Mouse (Mus musculus): ENCODE data around the gene Ccr10.

DNA sequence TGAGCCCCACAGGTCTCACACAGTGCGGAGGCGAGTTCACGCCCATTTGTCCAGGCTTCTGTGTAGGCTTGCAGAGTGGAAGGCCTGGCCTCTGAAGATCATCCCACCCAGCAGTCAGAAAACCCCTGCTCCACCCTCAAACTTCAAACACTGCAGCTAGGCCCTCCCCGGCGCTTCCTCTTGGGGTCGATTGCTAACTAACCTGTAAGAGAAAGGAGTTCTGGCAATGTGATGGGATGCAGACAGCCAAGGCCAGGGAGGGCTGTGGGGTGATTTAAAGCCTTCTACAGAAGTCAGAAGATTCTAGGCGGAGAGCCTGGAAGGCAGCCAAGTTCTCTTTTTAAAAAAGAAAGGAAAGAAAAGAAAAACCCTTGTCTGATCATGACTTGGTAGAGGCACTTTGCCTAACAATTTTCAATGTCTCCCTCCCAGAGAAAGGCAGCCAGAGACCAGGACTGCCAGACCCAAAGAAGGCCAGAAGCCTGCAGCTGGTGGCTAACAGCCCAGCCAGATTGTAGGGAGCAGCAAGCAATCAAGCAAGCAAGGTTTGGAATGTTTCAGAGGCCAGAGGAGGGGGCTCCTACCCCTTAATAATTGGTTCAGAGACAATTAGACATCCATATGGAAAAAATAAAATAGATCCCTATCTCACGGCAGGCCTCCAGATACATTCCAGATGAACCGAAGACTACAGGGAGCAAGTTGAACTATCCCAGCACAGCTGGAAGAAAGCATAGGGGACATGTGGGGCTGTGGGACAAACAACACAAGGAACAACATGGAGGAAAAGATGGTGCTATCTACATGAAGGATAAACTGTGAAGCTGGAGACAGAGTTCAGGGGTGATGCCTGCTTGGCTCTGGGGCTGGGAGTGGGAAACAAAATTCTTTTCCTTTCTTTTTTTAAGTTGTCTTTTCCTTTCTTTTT, 25.8 kb downstream of the Ccr10 start:
- TF ChIP-seq EP300 (IDR thresholded peaks at IDR 0.05) (no peak), CTCF (IDR thresholded peaks at IDR 0.05) (no peak)
